Mouse (Mus musculus) stomach, postnatal 0 days (tissue): ENCODE measurements around the gene Ulk4.

Source experiments
- CTCF ChIP-seq: IDR thresholded peaks from 2 replicates; pipeline ENCODE4 v1.5.1; 2016; ENCODE audit warnings: antibody characterized with exemption, low read depth, mild to moderate bottlenecking, moderate library complexity
- EP300 ChIP-seq: optimal IDR thresholded peaks from 2 replicates; pipeline ENCODE3; 2016; ENCODE audit warnings: antibody characterized with exemption

- TF ChIP-seq CTCF (no peak), EP300 (no peak)
Measured at GRCm38 (mm10) chr9:121099453-121099852, 177.5 kb downstream of the Ulk4 start.
